Mouse (Mus musculus) thymus, postnatal 0 days (tissue): ENCODE measurements at regions not wholly inside any gene's neighbourhood (a gene's known extent, or its start where the extent isn't known, plus 50 kb on each side); places are given as distances from the start of the nearest gene placed in this dataset.
"Not testable (repeated sequence)": the region's sequence is repeated elsewhere in the genome, so short reads cannot be mapped to it uniquely, and the experiment has no call there.

Experiments
- DNase-seq: peaks from one replicate; pipeline ENCODE4 v3.0.0-alpha.2; 2015; ENCODE audit warnings: low spot score

DNA sequence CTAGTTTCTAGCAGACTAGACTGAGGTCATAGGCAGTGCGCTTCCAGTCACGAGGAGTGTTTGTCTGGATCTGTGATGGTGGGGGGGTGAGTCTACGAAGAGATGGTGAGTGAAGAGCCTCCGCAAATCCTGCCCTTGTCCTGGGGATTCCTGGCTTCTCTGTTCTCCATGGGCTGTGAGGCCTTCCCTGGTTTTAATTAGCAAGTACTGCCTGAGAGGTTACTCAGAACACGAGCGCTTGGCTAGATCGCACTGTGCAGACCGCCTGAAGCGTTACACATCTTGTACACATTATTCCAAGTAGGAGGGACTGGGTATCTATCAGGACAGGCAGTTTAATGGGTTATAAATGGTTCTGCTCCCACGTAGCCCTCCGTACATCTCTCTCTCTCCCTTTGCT lies 76.9 kb downstream of the Cpn2 start:
- no peak for DNase-seq

DNA sequence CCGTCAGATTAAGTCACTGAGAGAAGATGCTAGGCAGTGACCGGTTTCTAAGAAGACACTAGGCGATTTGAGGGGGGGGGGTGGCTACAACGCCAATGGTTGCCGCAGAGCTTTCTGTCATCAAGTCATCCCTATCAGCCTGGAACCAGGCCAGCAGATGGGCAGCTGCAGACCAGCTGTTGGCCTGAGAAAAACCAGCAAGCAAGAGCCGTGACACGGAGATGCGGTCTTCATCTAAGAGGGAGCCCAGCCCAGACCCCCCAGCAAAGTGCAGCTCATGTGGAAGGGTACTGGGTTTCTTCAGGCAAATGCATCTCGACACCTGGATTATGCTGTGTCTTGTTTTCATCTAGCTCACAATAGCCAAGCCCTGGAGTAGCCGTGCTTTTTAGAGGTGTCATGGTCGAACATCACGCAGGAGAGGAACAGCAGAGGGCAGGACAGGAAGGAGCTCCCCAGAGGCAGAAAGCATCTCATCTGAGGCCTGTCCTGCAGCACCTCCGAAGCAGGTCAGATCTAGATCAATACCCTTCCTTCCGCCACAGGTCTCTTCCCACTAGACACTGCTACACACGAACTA lies 76.3 kb downstream of the Cpn2 start:
- DNase-seq, result no peak

DNA sequence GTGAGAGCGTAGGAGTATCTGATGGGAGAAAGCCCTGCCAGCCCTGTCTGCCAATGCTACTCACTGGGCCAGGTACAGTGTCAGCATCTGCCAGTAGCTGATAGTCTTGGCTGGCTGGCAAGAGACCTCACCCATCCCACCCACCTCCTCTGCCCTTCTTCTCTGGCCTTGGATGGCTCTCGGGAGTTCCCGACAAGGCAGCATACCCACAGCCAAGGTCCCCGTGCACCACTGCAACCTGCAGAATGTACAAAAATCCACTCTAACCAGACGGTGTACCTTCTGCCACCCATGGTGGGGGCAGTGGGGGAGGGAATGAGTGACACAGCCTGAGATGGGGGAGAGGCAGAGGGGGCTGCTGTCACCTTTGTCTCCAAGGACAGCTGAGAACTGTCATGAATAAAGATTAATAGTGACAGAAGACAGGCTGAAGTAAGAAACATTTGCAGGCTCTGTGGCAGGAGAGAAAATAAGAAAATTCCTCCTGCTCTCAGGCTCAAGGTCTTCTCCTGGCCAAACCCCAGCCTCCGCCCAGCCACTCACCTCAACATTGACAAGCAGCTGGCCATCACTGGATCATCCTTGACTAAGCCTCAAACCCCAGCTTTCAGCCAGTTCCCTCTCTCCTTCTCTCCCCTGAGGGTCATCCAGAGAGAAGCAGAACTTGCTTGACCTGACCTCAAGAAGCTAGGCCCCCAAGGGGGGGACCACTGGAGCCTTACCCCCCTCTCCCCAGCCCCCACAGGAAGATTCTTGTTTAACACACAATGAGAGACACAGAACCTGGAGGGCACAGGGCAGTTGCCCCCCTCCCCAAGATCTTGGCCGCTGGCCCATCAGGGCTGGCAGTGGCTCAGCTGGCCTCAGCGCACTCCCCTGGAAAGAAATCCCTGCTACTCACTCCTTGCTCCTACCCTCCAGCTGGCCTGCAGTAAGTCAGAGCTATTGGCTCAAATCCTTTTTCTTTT lies 73.7 kb downstream of the Cpn2 start:
- no peak for DNase-seq

DNA sequence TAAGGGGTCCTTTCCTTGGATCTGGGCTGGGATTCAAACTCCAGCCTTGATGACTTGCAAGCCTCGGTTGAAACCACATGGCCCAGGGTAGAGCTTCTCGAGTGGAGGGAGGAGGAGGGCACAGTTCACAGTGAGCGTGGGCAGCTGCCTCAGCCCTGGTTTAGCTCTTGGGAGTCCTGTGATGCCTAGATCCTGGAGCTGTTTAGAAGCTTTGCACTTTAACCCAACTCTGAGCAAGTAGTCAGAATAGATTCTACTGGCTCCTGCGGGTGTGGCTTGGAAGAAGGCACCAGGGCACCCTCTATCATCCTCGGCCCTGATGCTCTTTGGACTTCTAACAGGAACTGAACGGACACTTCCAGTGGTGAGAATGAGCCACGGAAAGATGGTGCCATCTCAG lies 72.5 kb downstream of the Cpn2 start:
- no peak for DNase-seq

DNA sequence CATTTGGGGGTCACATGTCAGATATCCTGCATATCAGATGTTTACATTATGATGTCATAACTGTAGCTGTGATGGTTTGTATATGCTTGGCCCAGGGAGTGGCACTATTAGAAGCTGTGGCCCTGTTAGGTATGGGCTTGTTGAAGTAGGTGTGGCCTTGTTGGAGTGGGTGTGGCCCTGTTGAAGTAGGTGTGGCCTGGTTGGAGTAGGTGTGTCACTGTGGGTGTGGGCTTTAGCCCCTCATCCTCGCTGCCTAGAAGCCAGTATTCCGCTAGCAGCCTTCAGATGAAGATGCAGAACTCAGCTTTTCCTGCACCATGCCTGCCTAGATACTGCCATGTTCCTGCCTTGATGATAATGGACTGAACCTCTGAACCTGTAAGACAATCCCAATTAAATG lies 71.4 kb downstream of the Cpn2 start:
- not testable (repeated sequence) for DNase-seq

DNA sequence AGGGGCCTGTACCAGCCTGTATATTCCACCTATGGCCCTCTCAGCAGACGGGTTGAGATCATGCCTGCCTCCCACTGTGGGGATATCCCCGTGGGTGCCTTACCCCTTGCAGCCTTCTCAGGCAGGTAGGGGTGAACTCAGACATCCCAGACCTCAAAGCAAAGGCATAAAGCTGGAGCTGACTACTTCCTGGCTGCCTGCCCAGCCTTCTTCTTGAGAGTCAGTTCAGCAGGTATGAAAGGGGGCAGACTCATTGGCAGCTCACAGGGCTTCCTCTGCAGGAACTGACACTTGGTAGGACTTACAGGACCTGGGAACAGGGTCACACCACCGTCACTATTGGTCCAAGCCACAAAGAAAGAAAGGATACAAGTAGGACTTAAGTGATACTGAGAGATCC lies 69.9 kb downstream of the Cpn2 start:
- no peak for DNase-seq

DNA sequence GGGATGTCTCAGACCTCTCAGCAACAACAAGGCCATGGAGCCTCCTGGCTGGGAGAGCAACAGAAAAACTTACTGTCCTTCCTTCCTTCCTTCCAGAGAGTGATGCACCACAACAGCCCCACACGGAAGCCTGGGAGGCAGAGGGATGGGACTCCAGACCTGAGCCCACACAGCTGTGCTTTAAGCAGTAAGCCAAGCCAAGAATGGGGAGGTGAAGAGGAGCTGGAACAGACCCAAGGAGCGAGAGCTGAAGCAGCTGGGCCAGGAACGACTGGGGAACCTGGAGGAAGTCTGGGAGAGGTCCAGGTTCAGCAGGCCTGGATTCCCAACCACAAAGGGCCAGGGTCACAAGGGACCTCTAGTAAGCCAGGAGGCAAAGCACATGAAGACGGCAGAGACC lies 67.5 kb downstream of the Cpn2 start:
- no peak for DNase-seq

DNA sequence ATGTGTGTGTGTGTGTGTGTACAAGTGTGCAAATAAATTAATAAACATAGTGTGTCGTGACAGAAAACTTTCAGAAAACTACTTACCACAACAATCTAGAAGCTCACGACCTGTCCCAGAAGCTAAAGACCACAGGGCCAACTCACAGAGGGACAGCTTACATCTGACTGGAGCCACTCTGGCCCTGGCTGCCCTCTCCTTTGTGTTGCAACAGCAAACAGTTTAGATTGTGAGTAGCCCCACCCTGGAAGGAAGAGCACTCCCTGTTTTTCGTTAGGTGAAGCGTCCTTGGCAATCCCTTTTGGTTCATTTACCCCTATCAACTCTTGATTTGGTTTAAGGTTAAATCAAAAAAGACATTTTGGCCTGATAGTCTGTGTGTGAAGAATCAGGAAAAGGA lies 63.2 kb downstream of the Cpn2 start:
- no peak for DNase-seq

DNA sequence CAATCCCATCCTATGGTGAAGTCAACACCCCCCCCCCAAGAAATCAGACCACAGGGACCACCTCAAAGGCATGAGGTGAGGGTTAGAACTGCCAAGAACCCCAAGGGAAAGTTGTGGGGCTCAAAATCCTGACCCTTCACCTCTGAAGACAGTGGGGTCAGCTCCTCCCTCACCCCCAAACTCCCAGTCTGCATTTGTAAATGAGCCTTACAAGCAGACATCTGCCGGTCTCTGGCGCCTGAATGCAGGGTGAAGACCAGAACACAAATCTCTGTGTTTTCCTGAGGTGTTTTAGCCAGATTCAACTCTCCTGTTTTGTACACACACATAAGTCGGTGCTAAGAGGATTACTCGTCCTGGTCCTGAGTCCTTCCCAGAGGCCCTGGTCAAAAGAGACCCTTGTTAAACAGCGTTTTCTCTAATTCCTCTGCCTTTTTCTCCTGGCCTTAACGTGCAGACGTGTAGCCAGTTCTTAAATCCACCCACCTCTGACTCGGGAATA lies 61.9 kb downstream of the Cpn2 start:
- no peak for DNase-seq

DNA sequence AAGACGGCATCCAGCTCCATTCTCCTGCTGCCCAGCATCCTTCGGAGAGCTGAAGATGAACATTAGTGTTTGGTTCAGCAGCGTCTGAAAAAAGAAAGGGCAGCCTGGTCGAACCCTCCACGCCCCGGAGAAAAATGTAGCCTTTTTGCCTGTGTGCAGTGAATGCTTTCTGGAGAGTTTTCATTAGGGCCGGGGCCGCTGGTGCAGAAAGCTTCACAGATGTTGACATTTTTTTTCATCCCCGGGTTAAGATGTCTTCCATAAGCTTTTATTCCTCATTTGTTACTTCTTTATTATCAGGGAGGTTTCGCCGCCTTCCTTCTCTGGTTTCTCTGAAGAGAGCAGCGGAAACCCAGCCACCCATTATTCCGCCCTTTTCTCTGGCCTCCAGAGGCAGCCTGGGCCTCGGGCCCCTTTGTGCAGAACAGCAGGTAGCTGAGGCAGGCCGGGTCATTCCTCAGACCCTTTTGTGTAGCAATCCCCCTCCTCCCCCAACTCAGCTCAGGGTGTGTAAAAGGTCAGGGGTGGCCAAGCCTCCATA lies 61.4 kb downstream of the Cpn2 start:
- DNase-seq, result no peak
